Mouse (Mus musculus): ENCODE measurements around the gene Adh4. TPM values are rescaled to one million over a fixed set of nuclear protein-coding genes. Genes with fewer than 3 reads are reported as not detected.

Gene Adh4
- total and polyA plus RNA-seq, 3 experiments = 0.25 TPM; not detected in 2

GRCm38 (mm10) chr3:138410211-138410610 lies 5.1 kb upstream of the Adh4 start:
- Histone ChIP-seq H3K9me3 (replicated peaks; ENCODE audit: low read length) (peaks cover 4% of the 10 kb centered on the region), H3K4me3 (replicated peaks in 1 of 3; ENCODE audit: low read depth in 2 of 3, low read length in 2 of 3, poor library complexity in 1 of 3) (no peak overlapping the region), H3K27me3 (replicated peaks) (no peaks in the 10 kb centered on the region), H3K36me3 (replicated peaks in 1 of 2; ENCODE audit: control insufficient read depth in 1 of 2, insufficient read depth in 1 of 2, low read length in 1 of 2) (no peaks in the 10 kb centered on the region), H3K9ac (ENCODE audit: insufficient read depth, low read depth) (no peak overlapping the region), H3K4me2 (ENCODE audit: insufficient read depth, low read depth, poor library complexity, severe bottlenecking) (no peak overlapping the region), H3K27ac (ENCODE audit: insufficient read depth, low read depth) (no peak overlapping the region), H3K79me2 (replicated peaks; ENCODE audit: control insufficient read depth, extremely low read depth, insufficient read depth, poor library complexity, severe bottlenecking) (no peaks in the 10 kb centered on the region), H3K4me1 (ENCODE audit: control insufficient read depth in 1 of 2, insufficient read depth in 2 of 2) (no peaks in the 10 kb centered on the region)
- in situ Hi-C loops (cut with MboI; ENCODE audit: low pct_ligation_motif_present, low pct_unique_long_range_greater_than_20kb, low sequenced_read_pairs) (no loop called here), dilution Hi-C loops (cut with MboI; ENCODE audit: extremely low pct_ligation_motif_present, extremely low pct_unique_long_range_greater_than_20kb, low sequenced_read_pairs) (no loop called here)
- no peak for DNase-seq (ENCODE audit: extremely low read depth)
- TF ChIP-seq POLR2AphosphoS2 (IDR thresholded peaks at IDR 0.05; ENCODE audit: low read depth, low read length) (no peak), BHLHE40 (IDR thresholded peaks at IDR 0.05; ENCODE audit: low read depth, low read length) (no peak), MEF2A (IDR thresholded peaks at IDR 0.05; ENCODE audit: borderline replicate concordance, low read depth, low read length) (no peak), RCOR1 (conservative IDR thresholded peaks at IDR 0.05; ENCODE audit: low read depth, low read length) (no peak), CTCF (conservative IDR thresholded peaks at IDR 0.05 in 1 of 2, IDR thresholded peaks at IDR 0.05 in 1 of 2; ENCODE audit: low read depth in 2 of 2, low read length in 2 of 2) (no peak)

GRCm38 (mm10) chr3:138419369-138419768 lies 4.1 kb downstream of the Adh4 start:
- TF ChIP-seq CHD1 (IDR thresholded peaks at IDR 0.05; ENCODE audit: low read depth, low read length) (no peak), ZNF384 (IDR thresholded peaks at IDR 0.05; ENCODE audit: low read depth, low read length) (peak; percentile 11; the same call in 1 of the 2 replicates), BHLHE40 (IDR thresholded peaks at IDR 0.05; ENCODE audit: low read depth, low read length) (peak; percentile 96), JUND (conservative IDR thresholded peaks at IDR 0.05; ENCODE audit: low read depth, low read length) (no peak; the same call in 1 of the 2 replicates), MAFK (IDR thresholded peaks at IDR 0.05; ENCODE audit: insufficient replicate concordance, low read length) (0 out of 2 replicates have a peak, but pooled peaks have one; percentile 17), IRF4 (IDR thresholded peaks at IDR 0.05; ENCODE audit: low read depth, low read length) (peak; percentile 50; the same call in 1 of the 2 replicates), PAX5 (IDR thresholded peaks at IDR 0.05; ENCODE audit: low read length) (no peak), EP300 (IDR thresholded peaks at IDR 0.05; ENCODE audit: low read length) (peak; percentile 64), MYC (IDR thresholded peaks at IDR 0.05; ENCODE audit: low read depth, low read length) (peak; percentile 79), ELF1 (IDR thresholded peaks at IDR 0.05; ENCODE audit: low read depth, low read length) (0 out of 2 replicates have a peak, but pooled peaks have one; percentile 21), ETS1 (conservative IDR thresholded peaks at IDR 0.05; ENCODE audit: low read depth, low read length) (peak; percentile 44), RAD21 (IDR thresholded peaks at IDR 0.05; ENCODE audit: low read depth, low read length) (no peak), E2F4 (IDR thresholded peaks at IDR 0.05; ENCODE audit: insufficient replicate concordance, low read depth, low read length) (no peak)
- Histone ChIP-seq H3K27me3 (replicated peaks) (peaks cover 1% of the 10 kb centered on the region), H3K4me3 (replicated peaks in 1 of 3; ENCODE audit: low read depth in 2 of 3, low read length in 2 of 3, poor library complexity in 1 of 3) (no peak overlapping the region), H3K4me1 (ENCODE audit: control insufficient read depth in 1 of 2, insufficient read depth in 2 of 2) (peaks cover 10 to 21% of the 10 kb centered on the region in 2 experiments), H3K9me3 (replicated peaks; ENCODE audit: low read length) (no peaks in the 10 kb centered on the region), H3K79me2 (replicated peaks; ENCODE audit: control insufficient read depth, extremely low read depth, insufficient read depth, poor library complexity, severe bottlenecking) (no peaks in the 10 kb centered on the region), H3K36me3 (replicated peaks in 1 of 2; ENCODE audit: control insufficient read depth in 1 of 2, insufficient read depth in 1 of 2, low read length in 1 of 2) (no peaks in the 10 kb centered on the region), H3K4me2 (ENCODE audit: insufficient read depth, low read depth, poor library complexity, severe bottlenecking) (peak overlapping the region; percentile 32), H3K27ac (ENCODE audit: insufficient read depth, low read depth) (no peak overlapping the region), H3K9ac (ENCODE audit: insufficient read depth, low read depth) (no peak overlapping the region)
- peak; percentile 62 for DNase-seq (ENCODE audit: extremely low read depth)
- in situ Hi-C loops (cut with MboI; ENCODE audit: low pct_ligation_motif_present, low pct_unique_long_range_greater_than_20kb, low sequenced_read_pairs) (no loop called here), dilution Hi-C loops (cut with MboI; ENCODE audit: extremely low pct_ligation_motif_present, extremely low pct_unique_long_range_greater_than_20kb, low sequenced_read_pairs) (no loop called here)

All from CH12.LX (cell line).